Mouse (Mus musculus) limb, embryonic 13.5 days (tissue): ENCODE results near the gene Fbxw7. TPM values are rescaled to one million over a fixed set of nuclear protein-coding genes. Genes with fewer than 3 reads are reported as not detected.

ENCODE experiments used
- ATAC-seq: fragments of 200-750 bp; cut with Nextera tagmentation; 2 replicates; pipeline ENCODE4 v1.8.0; 2017; ENCODE audit warnings: low read depth, moderate number of reproducible peaks, moderate TSS enrichment; ENCODE audit not compliant: low FRiP score
- H3K27ac ChIP-seq: fragments of 300-500 bp; sonication (generic); 2 replicates; pipeline ENCODE4 v1.5.1; 2015; ENCODE audit warnings: inconsistent platforms, mild to moderate bottlenecking, moderate library complexity
- H3K27me3 ChIP-seq: fragments of 300-500 bp; sonication (generic); 2 replicates; pipeline ENCODE4 v1.6.1; 2015; ENCODE audit warnings: mild to moderate bottlenecking, inconsistent platforms
- H3K36me3 ChIP-seq: fragments of 300-500 bp; sonication (generic); 2 replicates; pipeline ENCODE4 v1.6.1; 2015; ENCODE audit warnings: inconsistent platforms, mild to moderate bottlenecking, moderate library complexity
- H3K4me1 ChIP-seq: fragments of 300-500 bp; sonication (generic); 2 replicates; pipeline ENCODE4 v1.6.1; 2015; ENCODE audit warnings: inconsistent platforms
- H3K4me2 ChIP-seq: fragments of 300-500 bp; sonication (generic); replicated peaks from 2 replicates; pipeline ENCODE4 v1.6.1; 2015; ENCODE audit warnings: inconsistent platforms, mild to moderate bottlenecking, moderate library complexity
- H3K4me3 ChIP-seq: fragments of 300-500 bp; sonication (generic); 2 replicates; pipeline ENCODE4 v1.5.1; 2015; ENCODE audit warnings: moderate library complexity, mild to moderate bottlenecking, inconsistent platforms
- H3K9ac ChIP-seq: fragments of 300-500 bp; sonication (generic); 2 replicates; pipeline ENCODE4 v1.6.1; 2015; ENCODE audit warnings: mild to moderate bottlenecking, inconsistent platforms
- H3K9me3 ChIP-seq: fragments of 300-500 bp; sonication (generic); 2 replicates; pipeline ENCODE4 v1.6.1; 2016; ENCODE audit warnings: inconsistent platforms
- WGBS: fragments of 180-500 bp; shearing (Covaris S2); methylation state at CpG from one replicate; pipeline ENCODE4 v1.1.7; 2015; 5-methylcytosine and 5-hydroxymethylcytosine counted together
- polyA plus RNA-seq: library from polyadenylated mRNA; unstranded; fragments of >200 nt; fragmentation: Nextera tagmentation; extraction: Ambion mirVana; gene quantifications from 2 replicates; pipeline ENCODE4 v1.2.1, GENCODE M21; 2015

The Fbxw7 gene
- polyA plus RNA-seq, 1 experiment from 2014 or later, result 13.3 TPM

DNA sequence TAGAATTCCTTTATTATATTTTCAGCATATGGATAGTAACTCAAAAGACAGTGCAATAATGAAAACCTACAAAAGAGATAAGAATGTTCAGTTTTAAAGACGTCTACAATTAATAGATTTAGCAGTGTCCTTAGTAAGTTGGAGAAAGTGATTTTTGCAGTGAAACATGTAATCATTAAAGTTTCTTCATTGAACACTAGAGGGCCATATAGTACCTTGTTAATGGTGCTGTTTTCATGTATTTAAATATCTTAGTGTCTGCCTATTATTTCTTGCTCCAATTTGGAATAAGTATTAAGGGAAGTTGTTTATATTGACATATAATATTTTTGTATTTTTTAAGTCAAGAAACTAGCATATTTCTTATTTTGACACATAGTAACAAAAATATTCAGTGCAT is 99.2 kb downstream of the Fbxw7 start:
- WGBS, result 52% methylated on average over 1 of the region's 1 CpGs
- Histone ChIP-seq H3K9me3 (no peaks in the 10 kb centered on the region), H3K4me3 (no peak overlapping the region), H3K27me3 (no peaks in the 10 kb centered on the region), H3K4me1 (no peaks in the 10 kb centered on the region), H3K4me2 (no peak overlapping the region), H3K36me3 (peaks cover 3% of the 10 kb centered on the region; the same call in 1 of the 2 replicates), H3K27ac (no peak overlapping the region), H3K9ac (no peak overlapping the region)
- ATAC-seq, result no peak

GRCm38 (mm10) chr3:84917903-84918679 is 103.0 kb downstream of the Fbxw7 start:
- Histone ChIP-seq H3K4me2 (no peak overlapping the region), H3K36me3 (no peaks in the 10 kb centered on the region), H3K27me3 (no peaks in the 10 kb centered on the region), H3K4me3 (no peak overlapping the region), H3K27ac (no peak overlapping the region), H3K9me3 (no peaks in the 10 kb centered on the region), H3K9ac (no peak overlapping the region), H3K4me1 (no peaks in the 10 kb centered on the region)
- 83% methylated on average over 9 of the region's 9 CpGs for WGBS
- no peak for ATAC-seq

DNA sequence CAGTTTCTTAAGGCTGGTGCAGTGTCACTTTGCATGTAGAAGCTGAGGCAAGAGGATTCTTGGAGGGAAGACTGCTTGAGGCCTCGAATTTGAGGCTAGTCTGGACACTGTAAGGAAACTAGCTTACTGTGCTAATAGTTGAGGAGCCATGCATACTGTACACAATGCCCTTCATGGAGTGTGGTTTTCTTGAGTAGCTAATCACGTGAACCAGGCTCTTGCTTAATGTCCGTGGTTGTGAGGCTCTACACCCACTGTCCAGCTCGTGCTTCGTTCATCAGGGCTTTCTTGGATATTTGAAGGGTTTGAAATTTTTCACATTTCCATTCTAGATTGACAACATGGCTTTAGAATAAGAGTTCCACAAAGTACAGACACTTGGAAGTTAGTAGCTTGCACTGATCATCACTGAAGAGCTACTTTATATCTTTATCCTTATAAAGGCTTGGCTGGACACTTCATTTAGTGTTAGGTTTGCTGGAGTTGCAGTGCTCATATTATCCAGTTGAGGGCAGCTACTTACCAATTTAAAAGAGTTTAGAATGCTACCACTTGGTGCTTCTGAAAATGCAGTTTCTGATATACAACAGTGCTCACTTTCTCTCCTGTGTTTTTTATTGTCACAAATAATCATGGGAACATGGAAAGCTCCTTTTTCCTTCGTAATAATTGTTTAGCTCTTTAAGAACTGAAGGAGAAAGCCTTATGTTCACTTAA is 106.8 kb downstream of the Fbxw7 start:
- no peaks in the 10 kb centered on the region for H3K27me3 ChIP-seq
- no peak overlapping the region for H3K4me3 ChIP-seq

DNA sequence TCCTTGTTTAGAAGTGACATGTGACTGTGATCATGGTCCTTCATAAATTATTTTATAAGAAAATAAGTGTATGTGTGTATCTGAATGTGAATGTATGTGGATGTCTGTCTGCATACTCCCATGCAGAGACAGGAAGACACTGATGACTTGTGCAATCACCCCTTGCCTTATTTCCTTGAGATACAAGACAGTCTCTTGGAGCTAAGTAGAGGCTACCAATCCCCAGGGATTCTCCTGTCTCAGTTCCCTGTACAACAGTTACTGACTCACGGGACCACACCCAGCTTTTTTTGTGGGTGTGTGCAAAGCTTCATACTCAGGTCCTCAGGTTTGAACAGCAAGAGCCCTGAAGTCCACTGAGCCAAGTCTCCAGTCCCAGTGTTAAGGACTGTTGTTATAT is 108.2 kb downstream of the Fbxw7 start:
- H3K27me3 ChIP-seq, result no peaks in the 10 kb centered on the region
- no peak overlapping the region for H3K4me3 ChIP-seq
- H3K4me2 ChIP-seq, result no peak overlapping the region
- H3K9ac ChIP-seq, result no peak overlapping the region
- no peak for ATAC-seq
- no peaks in the 10 kb centered on the region for H3K9me3 ChIP-seq
- WGBS, result 77% methylated on average over 1 of the region's 1 CpGs
- H3K27ac ChIP-seq, result no peak overlapping the region
- H3K36me3 ChIP-seq, result no peaks in the 10 kb centered on the region
- no peaks in the 10 kb centered on the region for H3K4me1 ChIP-seq

More for the DNA sequence above, 106.8 kb downstream of the Fbxw7 start:
- Histone ChIP-seq H3K9ac (no peak overlapping the region), H3K4me2 (no peak overlapping the region), H3K4me1 (no peaks in the 10 kb centered on the region), H3K36me3 (no peaks in the 10 kb centered on the region), H3K9me3 (no peaks in the 10 kb centered on the region), H3K27ac (no peak overlapping the region)
- WGBS, result 70% methylated on average over 6 of the region's 6 CpGs
- no peak for ATAC-seq

- H3K4me2 ChIP-seq, result no peak overlapping the region
- H3K27ac ChIP-seq, result no peak overlapping the region
- H3K4me1 ChIP-seq, result no peaks in the 10 kb centered on the region
- no peaks in the 10 kb centered on the region for H3K27me3 ChIP-seq
- no peaks in the 10 kb centered on the region for H3K36me3 ChIP-seq
- no peaks in the 10 kb centered on the region for H3K9me3 ChIP-seq
- no peak overlapping the region for H3K4me3 ChIP-seq
- 83% methylated on average over 1 of the region's 1 CpGs for WGBS
- no peak overlapping the region for H3K9ac ChIP-seq
- ATAC-seq, result no peak
Measured at GRCm38 (mm10) chr3:84923670-84924069, 108.6 kb downstream of the Fbxw7 start.

- Histone ChIP-seq H3K27me3 (no peaks in the 10 kb centered on the region), H3K27ac (no peak overlapping the region), H3K4me2 (no peak overlapping the region), H3K4me1 (no peaks in the 10 kb centered on the region), H3K9ac (no peak overlapping the region), H3K9me3 (no peaks in the 10 kb centered on the region), H3K36me3 (no peaks in the 10 kb centered on the region), H3K4me3 (no peak overlapping the region)
- no peak for ATAC-seq
- 76% methylated on average over 4 of the region's 4 CpGs for WGBS
Measured at GRCm38 (mm10) chr3:84925229-84925628, 110.2 kb downstream of the Fbxw7 start.

DNA sequence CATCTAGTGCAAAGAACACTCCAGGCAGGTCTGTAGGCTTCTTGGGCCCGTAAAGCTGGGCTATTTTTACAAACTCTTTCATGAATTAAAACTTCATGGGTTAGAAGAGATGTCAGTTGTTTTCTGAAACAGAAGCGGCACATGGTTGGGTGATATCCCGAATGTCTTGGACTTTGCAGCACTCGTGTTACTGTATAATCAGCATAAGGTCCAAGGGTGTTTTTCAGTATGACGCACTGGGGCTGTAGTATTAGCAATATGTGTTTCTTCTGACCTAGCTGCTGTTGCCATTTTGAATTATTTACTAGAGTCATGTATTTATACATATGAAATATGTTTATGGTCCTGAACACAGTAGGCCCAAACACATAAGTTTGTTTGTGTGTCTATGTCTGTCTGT is 111.1 kb downstream of the Fbxw7 start:
- no peak for ATAC-seq
- WGBS, result 83% methylated on average over 5 of the region's 5 CpGs
- H3K4me3 ChIP-seq, result no peak overlapping the region
- H3K27me3 ChIP-seq, result no peaks in the 10 kb centered on the region
- no peaks in the 10 kb centered on the region for H3K9me3 ChIP-seq
- no peak overlapping the region for H3K27ac ChIP-seq
- no peak overlapping the region for H3K4me2 ChIP-seq
- H3K36me3 ChIP-seq, result no peaks in the 10 kb centered on the region
- H3K9ac ChIP-seq, result no peak overlapping the region
- no peaks in the 10 kb centered on the region for H3K4me1 ChIP-seq

- WGBS, result 75% methylated on average over 8 of the region's 8 CpGs
- H3K27ac ChIP-seq, result no peak overlapping the region
- no peak overlapping the region for H3K4me3 ChIP-seq
- H3K27me3 ChIP-seq, result no peaks in the 10 kb centered on the region
- no peaks in the 10 kb centered on the region for H3K36me3 ChIP-seq
- no peak overlapping the region for H3K4me2 ChIP-seq
- H3K9me3 ChIP-seq, result no peaks in the 10 kb centered on the region
- no peak overlapping the region for H3K9ac ChIP-seq
- ATAC-seq, result no peak
- no peaks in the 10 kb centered on the region for H3K4me1 ChIP-seq
Measured at GRCm38 (mm10) chr3:84927168-84927794, 112.2 kb downstream of the Fbxw7 start.

- Histone ChIP-seq H3K9me3 (no peaks in the 10 kb centered on the region), H3K4me3 (no peak overlapping the region), H3K27ac (no peak overlapping the region), H3K9ac (no peak overlapping the region), H3K36me3 (no peaks in the 10 kb centered on the region), H3K4me1 (no peaks in the 10 kb centered on the region), H3K27me3 (no peaks in the 10 kb centered on the region), H3K4me2 (no peak overlapping the region)
- WGBS, result 90% methylated on average over 2 of the region's 2 CpGs
- ATAC-seq, result no peak
Measured at GRCm38 (mm10) chr3:84927901-84928300, 112.8 kb downstream of the Fbxw7 start.

DNA sequence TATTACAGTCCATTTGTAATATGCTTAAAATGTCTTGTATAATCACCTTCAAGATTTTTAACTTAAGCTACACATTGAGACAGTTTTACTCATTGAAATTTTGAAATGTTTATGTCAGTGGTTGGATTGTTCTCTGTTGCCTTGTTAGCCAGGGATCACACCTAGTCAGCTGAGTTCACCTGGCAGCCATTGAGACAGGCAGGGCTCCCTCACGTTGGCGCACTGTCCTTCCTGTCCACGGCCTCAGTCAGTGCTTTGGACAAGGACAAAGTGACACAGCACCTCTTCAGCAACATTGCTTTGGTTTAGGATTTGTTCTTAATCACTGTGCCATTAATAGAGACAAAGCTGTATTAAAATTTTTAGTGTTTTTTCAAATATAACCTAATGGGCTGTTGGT is 114.1 kb downstream of the Fbxw7 start:
- Histone ChIP-seq H3K9me3 (no peaks in the 10 kb centered on the region), H3K36me3 (no peaks in the 10 kb centered on the region), H3K27ac (no peak overlapping the region), H3K4me1 (no peaks in the 10 kb centered on the region), H3K4me3 (no peak overlapping the region), H3K9ac (no peak overlapping the region), H3K27me3 (no peaks in the 10 kb centered on the region), H3K4me2 (no peak overlapping the region)
- no peak for ATAC-seq
- 89% methylated on average over 3 of the region's 3 CpGs for WGBS

- WGBS, result 79% methylated on average over 3 of the region's 3 CpGs
- Histone ChIP-seq H3K27me3 (no peaks in the 10 kb centered on the region), H3K27ac (no peak overlapping the region), H3K9me3 (no peaks in the 10 kb centered on the region), H3K4me1 (no peaks in the 10 kb centered on the region), H3K9ac (no peak overlapping the region), H3K4me2 (no peak overlapping the region), H3K4me3 (no peak overlapping the region), H3K36me3 (no peaks in the 10 kb centered on the region)
- no peak for ATAC-seq
Measured at GRCm38 (mm10) chr3:84930683-84931082, 115.6 kb downstream of the Fbxw7 start.

GRCm38 (mm10) chr3:84935729-84936128 is 120.7 kb downstream of the Fbxw7 start:
- no peak overlapping the region for H3K4me3 ChIP-seq
- H3K36me3 ChIP-seq, result no peaks in the 10 kb centered on the region
- no peaks in the 10 kb centered on the region for H3K27me3 ChIP-seq
- H3K27ac ChIP-seq, result no peak overlapping the region
- H3K4me2 ChIP-seq, result no peak overlapping the region
- H3K4me1 ChIP-seq, result 0 out of 2 replicates have a peak, but pooled peaks cover 5% of the 10 kb centered on the region
- no peak overlapping the region for H3K9ac ChIP-seq
- no peaks in the 10 kb centered on the region for H3K9me3 ChIP-seq
- ATAC-seq, result no peak
- 88% methylated on average over 1 of the region's 1 CpGs for WGBS
